Mouse (Mus musculus): ENCODE measurements around the gene Edrf1. TPM values are rescaled to one million over a fixed set of nuclear protein-coding genes. Genes with fewer than 3 reads are reported as not detected.
"Not testable (repeated sequence)": the region's sequence is repeated elsewhere in the genome, so short reads cannot be mapped to it uniquely, and the experiment has no call there.

Edrf1 gene
- polyA plus RNA-seq, 1 experiment from 2014 or later: 4.5 TPM

DNA sequence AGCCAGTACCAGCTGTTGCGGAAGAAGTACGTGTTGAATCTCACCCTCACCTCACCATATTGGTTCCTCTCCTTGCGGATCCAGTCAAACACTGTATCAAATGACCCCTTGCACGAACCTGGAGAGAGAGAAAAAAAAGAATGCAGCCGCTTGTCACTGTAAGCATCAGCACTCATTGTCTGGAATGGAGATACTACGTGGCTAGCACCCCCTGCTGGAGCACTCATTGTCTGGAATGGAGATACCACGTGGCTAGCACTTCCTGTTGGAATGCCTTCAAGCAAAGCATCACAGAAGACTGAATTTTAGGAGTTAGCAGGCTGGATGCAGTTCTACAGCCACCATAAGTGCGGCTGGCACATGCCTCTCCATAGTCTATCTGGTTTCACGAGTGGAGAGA is 38.7 kb downstream of the Edrf1 start:
- no peak overlapping the region for H3K4me3 ChIP-seq (ENCODE audit: low read depth, low read length)
- H3K9me3 ChIP-seq (ENCODE audit: low read length): no peaks in the 10 kb centered on the region
- ATAC-seq (no peak), DNase-seq (no peak)
- TF ChIP-seq CTCF (IDR thresholded peaks at IDR 0.05; ENCODE audit: low read depth) (peak; percentile 53), EP300 (IDR thresholded peaks at IDR 0.05; ENCODE audit: low read depth) (no peak)
- peaks cover 23% of the 10 kb centered on the region for H3K36me3 ChIP-seq (replicated peaks; ENCODE audit: insufficient read depth, low read length)
- H3K27me3 ChIP-seq (ENCODE audit: insufficient read depth, low read length): no peaks in the 10 kb centered on the region
- H3K4me1 ChIP-seq (ENCODE audit: insufficient read depth): no peaks in the 10 kb centered on the region
- H3K27ac ChIP-seq (ENCODE audit: low read depth): no peak overlapping the region
- WGBS (ENCODE audit: insufficient replicate concordance): 72% methylated on average over 9 of the region's 9 CpGs
- no peak overlapping the region for H3K4me2 ChIP-seq (ENCODE audit: low read depth, low read length)
- H3K9ac ChIP-seq (replicated peaks): no peak overlapping the region

DNA sequence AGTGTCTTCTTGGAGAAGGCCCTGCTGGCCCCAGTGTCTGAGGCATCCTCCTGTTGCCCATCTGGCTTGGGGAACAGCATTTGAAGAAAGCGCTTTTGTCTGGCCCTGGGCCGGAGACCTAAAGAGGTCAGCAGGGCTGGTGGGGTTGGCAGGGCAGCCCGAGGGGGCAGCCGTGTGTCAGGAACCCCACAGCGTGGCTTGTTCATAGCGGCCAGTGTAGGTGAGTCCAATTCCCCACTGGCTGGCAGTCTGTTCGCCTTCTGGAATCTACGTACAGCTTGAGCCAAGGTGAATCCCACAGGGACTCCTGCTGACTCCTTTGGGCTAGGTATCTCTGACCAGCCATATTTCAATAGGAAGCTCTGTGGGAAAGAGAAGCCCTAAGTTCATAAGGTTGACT is 41.4 kb downstream of the Edrf1 start:
- H3K36me3 ChIP-seq (replicated peaks; ENCODE audit: insufficient read depth, low read length): 0 out of 2 replicates have a peak, but pooled peaks cover 3% of the 10 kb centered on the region
- DNase-seq (no peak), ATAC-seq (no peak)
- H3K9me3 ChIP-seq (ENCODE audit: low read length): no peaks in the 10 kb centered on the region
- no peak overlapping the region for H3K27ac ChIP-seq (ENCODE audit: low read depth)
- H3K4me2 ChIP-seq (ENCODE audit: low read depth, low read length): no peak overlapping the region
- H3K4me1 ChIP-seq (ENCODE audit: insufficient read depth): no peaks in the 10 kb centered on the region
- TF ChIP-seq EP300 (IDR thresholded peaks at IDR 0.05; ENCODE audit: low read depth) (no peak), CTCF (IDR thresholded peaks at IDR 0.05; ENCODE audit: low read depth) (no peak)
- no peak overlapping the region for H3K4me3 ChIP-seq (ENCODE audit: low read depth, low read length)
- 89% methylated on average over 8 of the region's 8 CpGs for WGBS (ENCODE audit: insufficient replicate concordance)
- H3K27me3 ChIP-seq (ENCODE audit: insufficient read depth, low read length): no peaks in the 10 kb centered on the region
- no peak overlapping the region for H3K9ac ChIP-seq (replicated peaks)

DNA sequence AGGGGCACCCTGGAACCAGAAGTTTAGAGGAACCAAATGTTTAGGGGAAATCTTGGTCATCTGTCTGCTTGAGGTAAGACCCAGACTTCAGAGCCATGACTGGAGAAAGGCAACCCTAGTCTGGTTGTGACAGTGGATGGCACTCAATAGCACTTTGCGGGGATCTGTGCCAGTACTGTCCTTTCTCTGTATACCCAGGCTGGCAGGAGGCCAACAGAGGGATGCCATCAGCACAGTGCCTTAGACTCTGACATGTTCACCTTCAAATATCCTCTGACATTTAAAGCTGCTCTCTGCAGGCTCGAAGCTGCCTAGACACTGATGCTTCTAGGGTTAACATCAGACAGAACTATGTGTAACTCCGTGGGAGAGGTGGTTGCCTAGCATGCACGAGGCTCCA is 42.1 kb downstream of the Edrf1 start:
- Histone ChIP-seq H3K36me3 (replicated peaks; ENCODE audit: insufficient read depth, low read length) (peaks cover 4% of the 10 kb centered on the region; the same call in 1 of the 2 replicates), H3K9ac (replicated peaks) (no peak overlapping the region), H3K9me3 (ENCODE audit: low read length) (no peaks in the 10 kb centered on the region), H3K4me2 (ENCODE audit: low read depth, low read length) (no peak overlapping the region), H3K4me1 (ENCODE audit: insufficient read depth) (no peaks in the 10 kb centered on the region), H3K4me3 (ENCODE audit: low read depth, low read length) (no peak overlapping the region), H3K27me3 (ENCODE audit: insufficient read depth, low read length) (no peaks in the 10 kb centered on the region), H3K27ac (ENCODE audit: low read depth) (no peak overlapping the region)
- TF ChIP-seq CTCF (IDR thresholded peaks at IDR 0.05; ENCODE audit: low read depth): no peak
- no peak for TF ChIP-seq EP300 (IDR thresholded peaks at IDR 0.05; ENCODE audit: low read depth)
- ATAC-seq: no peak
- no peak for DNase-seq
- WGBS (ENCODE audit: insufficient replicate concordance): 59% methylated on average over 4 of the region's 4 CpGs

DNA sequence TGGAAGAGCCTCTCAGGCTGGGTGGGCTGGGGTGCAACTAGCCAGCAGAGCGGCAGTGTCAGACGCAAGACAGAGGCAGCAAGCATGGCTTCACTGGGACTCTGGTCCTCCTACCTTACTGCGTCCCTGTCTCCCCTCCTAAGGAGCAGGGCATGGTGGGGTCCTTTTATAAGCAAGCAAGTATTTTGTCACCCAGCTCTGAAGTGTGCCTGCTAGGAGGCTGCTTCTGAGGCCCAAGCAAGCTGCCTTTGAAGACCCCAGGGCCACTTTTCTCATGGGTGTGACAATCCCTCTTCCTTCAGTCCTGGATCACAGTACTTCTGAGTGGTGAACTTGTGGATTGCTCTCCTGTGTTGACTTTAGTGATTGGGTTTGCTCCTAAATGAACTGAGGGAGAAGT is 42.6 kb downstream of the Edrf1 start, which contains the start of gene Mmp21:
Gene Mmp21 (minus strand): TSS at position 101 of the 400 bp plus-strand sequence.
- no peak within 1 kb of the TSS for H3K27ac ChIP-seq (ENCODE audit: low read depth)
- TF ChIP-seq CTCF (IDR thresholded peaks at IDR 0.05; ENCODE audit: low read depth) (no peak), EP300 (IDR thresholded peaks at IDR 0.05; ENCODE audit: low read depth) (no peak)
- ATAC-seq (no peak), DNase-seq (no peak)
- H3K27me3 ChIP-seq (ENCODE audit: insufficient read depth, low read length): no peaks in the 10 kb centered on the region
- no peaks in the 10 kb centered on the region for H3K4me1 ChIP-seq (ENCODE audit: insufficient read depth)
- peaks cover 6% of the 10 kb centered on the region; the same call in 1 of the 2 replicates for H3K36me3 ChIP-seq (replicated peaks; ENCODE audit: insufficient read depth, low read length)
- no peak within 1 kb of the TSS for H3K4me2 ChIP-seq (ENCODE audit: low read depth, low read length)
- 81% methylated on average over 3 of the region's 3 CpGs for WGBS (ENCODE audit: insufficient replicate concordance)
- no peaks in the 10 kb centered on the region for H3K9me3 ChIP-seq (ENCODE audit: low read length)
- H3K9ac ChIP-seq (replicated peaks): no peak within 1 kb of the TSS
- no peak within 1 kb of the TSS for H3K4me3 ChIP-seq (ENCODE audit: low read depth, low read length)

DNA sequence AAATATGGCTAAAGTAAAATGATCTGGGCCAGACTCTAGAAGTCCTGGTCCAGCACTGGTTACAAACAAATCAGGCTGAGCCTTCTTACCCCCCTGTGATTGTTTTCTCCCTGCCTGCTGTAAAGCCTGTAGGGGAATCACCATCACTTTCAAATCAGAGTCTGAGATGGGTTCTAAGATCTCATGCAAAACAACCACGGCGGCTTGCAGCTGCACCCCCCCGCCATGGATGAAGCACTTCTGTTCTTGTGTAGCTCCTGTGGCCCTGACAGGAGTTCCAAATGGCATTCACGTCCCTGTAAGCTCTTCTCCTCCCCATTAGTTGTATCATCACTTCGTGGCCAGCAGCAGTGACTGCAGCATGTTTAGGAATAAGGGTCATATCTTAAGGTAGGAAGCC is 46.3 kb downstream of the Edrf1 start:
- no peak for ATAC-seq
- 76% methylated on average over 5 of the region's 5 CpGs for WGBS (ENCODE audit: insufficient replicate concordance)

DNA sequence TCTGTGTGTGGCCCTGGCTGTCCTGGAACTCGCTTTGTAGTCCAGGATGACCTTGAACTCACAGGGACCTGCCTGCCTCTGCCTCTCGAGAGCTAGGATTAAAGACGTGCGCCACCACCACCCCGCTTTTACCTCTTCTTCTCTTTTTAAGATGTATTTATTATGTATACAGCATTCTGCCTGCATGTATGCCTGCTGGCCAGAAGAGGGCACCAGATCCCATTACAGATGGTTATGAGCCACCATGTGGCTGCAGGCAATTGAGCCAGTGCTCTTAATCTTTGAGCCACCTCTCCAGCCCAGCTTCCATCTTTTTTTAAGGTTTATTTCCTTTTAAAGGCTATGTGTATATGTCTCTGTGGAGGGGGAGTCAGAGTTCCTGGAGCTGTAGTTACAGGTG is 46.8 kb downstream of the Edrf1 start:
- Histone ChIP-seq H3K4me3 (ENCODE audit: low read depth, low read length) (no peak overlapping the region), H3K9me3 (ENCODE audit: low read length) (peaks cover 6% of the 10 kb centered on the region), H3K4me2 (ENCODE audit: low read depth, low read length) (no peak overlapping the region), H3K9ac (replicated peaks) (no peak overlapping the region), H3K36me3 (replicated peaks; ENCODE audit: insufficient read depth, low read length) (peaks cover 28% of the 10 kb centered on the region), H3K27ac (ENCODE audit: low read depth) (no peak overlapping the region), H3K27me3 (ENCODE audit: insufficient read depth, low read length) (no peaks in the 10 kb centered on the region), H3K4me1 (ENCODE audit: insufficient read depth) (no peaks in the 10 kb centered on the region)
- peak; percentile 83 for TF ChIP-seq CTCF (IDR thresholded peaks at IDR 0.05; ENCODE audit: low read depth)
- TF ChIP-seq EP300 (IDR thresholded peaks at IDR 0.05; ENCODE audit: low read depth): no peak
- DNase-seq: no peak
- WGBS (ENCODE audit: insufficient replicate concordance): 81% methylated on average over 5 of the region's 5 CpGs
- peak; percentile 25; the same call in 1 of the 2 replicates for ATAC-seq

More for the DNA sequence above, 46.3 kb downstream of the Edrf1 start:
- no peak overlapping the region for H3K9ac ChIP-seq (replicated peaks)
- H3K4me1 ChIP-seq (ENCODE audit: insufficient read depth): no peaks in the 10 kb centered on the region
- no peak overlapping the region for H3K4me2 ChIP-seq (ENCODE audit: low read depth, low read length)
- peaks cover 6% of the 10 kb centered on the region for H3K9me3 ChIP-seq (ENCODE audit: low read length)
- H3K27me3 ChIP-seq (ENCODE audit: insufficient read depth, low read length): no peaks in the 10 kb centered on the region
- no peak for DNase-seq
- peaks cover 23% of the 10 kb centered on the region for H3K36me3 ChIP-seq (replicated peaks; ENCODE audit: insufficient read depth, low read length)
- no peak overlapping the region for H3K4me3 ChIP-seq (ENCODE audit: low read depth, low read length)
- H3K27ac ChIP-seq (ENCODE audit: low read depth): no peak overlapping the region
- TF ChIP-seq CTCF (IDR thresholded peaks at IDR 0.05; ENCODE audit: low read depth) (no peak), EP300 (IDR thresholded peaks at IDR 0.05; ENCODE audit: low read depth) (no peak)

DNA sequence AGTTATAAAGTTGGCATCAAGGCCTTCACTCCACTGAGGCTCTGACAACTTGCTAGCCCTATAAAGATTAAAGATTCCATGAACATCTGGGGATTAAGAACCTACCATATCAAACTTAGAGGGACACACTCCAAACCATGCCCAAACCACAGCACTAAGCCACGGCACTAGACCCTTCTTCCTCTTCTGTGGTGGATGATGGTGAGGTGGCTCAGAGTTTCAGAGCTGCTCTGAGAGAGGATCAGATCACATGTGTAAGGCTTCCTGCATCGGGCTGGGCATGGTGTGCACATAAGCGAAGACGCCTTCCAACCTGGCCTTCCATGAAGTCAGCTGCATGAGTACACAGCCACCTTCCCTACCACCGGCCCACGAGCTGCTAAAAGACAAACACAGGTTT is 47.4 kb downstream of the Edrf1 start:
- TF ChIP-seq EP300 (IDR thresholded peaks at IDR 0.05; ENCODE audit: low read depth) (no peak), CTCF (IDR thresholded peaks at IDR 0.05; ENCODE audit: low read depth) (no peak)
- Histone ChIP-seq H3K4me1 (ENCODE audit: insufficient read depth) (no peaks in the 10 kb centered on the region), H3K27ac (ENCODE audit: low read depth) (no peak overlapping the region), H3K36me3 (replicated peaks; ENCODE audit: insufficient read depth, low read length) (peaks cover 34% of the 10 kb centered on the region), H3K9ac (replicated peaks) (no peak overlapping the region), H3K27me3 (ENCODE audit: insufficient read depth, low read length) (no peaks in the 10 kb centered on the region), H3K9me3 (ENCODE audit: low read length) (peaks cover 6% of the 10 kb centered on the region), H3K4me3 (ENCODE audit: low read depth, low read length) (no peak overlapping the region), H3K4me2 (ENCODE audit: low read depth, low read length) (no peak overlapping the region)
- ATAC-seq (no peak), DNase-seq (no peak)
- WGBS (ENCODE audit: insufficient replicate concordance): 84% methylated on average over 6 of the region's 6 CpGs

DNA sequence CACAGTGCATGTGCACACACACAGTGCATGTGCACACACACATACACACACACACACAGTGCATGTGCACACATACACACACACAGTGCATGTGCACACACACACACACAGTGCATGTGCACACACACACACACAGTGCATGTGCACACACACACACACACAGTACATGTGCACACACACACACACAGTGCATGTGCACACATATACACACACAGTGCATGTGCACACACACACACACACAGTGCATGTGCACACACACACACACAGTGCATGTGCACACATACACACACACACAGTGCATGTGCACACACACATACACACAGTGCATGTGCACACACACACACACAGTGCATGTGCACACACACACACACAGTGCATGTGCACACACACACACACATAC is 48.3 kb downstream of the Edrf1 start:
- DNase-seq; H3K9me3 ChIP-seq (ENCODE audit: low read length); H3K27me3 ChIP-seq (ENCODE audit: insufficient read depth, low read length); H3K4me1 ChIP-seq (ENCODE audit: insufficient read depth); H3K4me3 ChIP-seq (ENCODE audit: low read depth, low read length); H3K4me2 ChIP-seq (ENCODE audit: low read depth, low read length); H3K9ac ChIP-seq (replicated peaks); ATAC-seq; H3K27ac ChIP-seq (ENCODE audit: low read depth): not testable (repeated sequence)
- peaks cover 43% of the 10 kb centered on the region for H3K36me3 ChIP-seq (replicated peaks; ENCODE audit: insufficient read depth, low read length)

Data from liver, postnatal 0 days (tissue).